Mouse (Mus musculus) intestine, embryonic 14.5 days (tissue): ENCODE measurements around the gene Agbl1. TPM values are rescaled to one million over a fixed set of nuclear protein-coding genes. Genes with fewer than 3 reads are reported as not detected.
"Not testable (repeated sequence)": the region's sequence is repeated elsewhere in the genome, so short reads cannot be mapped to it uniquely, and the experiment has no call there.

ENCODE experiments used
- ATAC-seq: fragments of 200-750 bp; cut with Nextera tagmentation; replicated peaks from 2 replicates; pipeline ENCODE4 v1.8.0; 2017; ENCODE audit warnings: low read depth, moderate number of reproducible peaks, moderate TSS enrichment, moderate library complexity; ENCODE audit not compliant: low FRiP score, low TSS enrichment
- DNase-seq: peaks from one replicate; pipeline ENCODE4 v3.0.0-alpha.2; 2018; ENCODE audit warnings: low spot score
- H3K27ac ChIP-seq: fragments of 300-500 bp; sonication (generic); 2 replicates; pipeline ENCODE4 v1.5.1; 2014; ENCODE audit warnings: low read depth, mild to moderate bottlenecking, control low read depth
- H3K27me3 ChIP-seq: fragments of 300-500 bp; sonication (generic); replicated peaks from 2 replicates; pipeline ENCODE4 v1.6.1; 2014; ENCODE audit warnings: low read length, control low read depth; ENCODE audit not compliant: control insufficient read depth, insufficient read depth
- H3K36me3 ChIP-seq: fragments of 300-500 bp; sonication (generic); 2 replicates; pipeline ENCODE4 v1.6.1; 2014; ENCODE audit warnings: low read length, control low read depth; ENCODE audit not compliant: control insufficient read depth, insufficient read depth
- H3K4me1 ChIP-seq: fragments of 300-500 bp; sonication (generic); replicated peaks from 2 replicates; pipeline ENCODE4 v1.6.1; 2014; ENCODE audit warnings: low read length, control low read depth, mixed read lengths; ENCODE audit not compliant: control insufficient read depth, insufficient read depth
- H3K4me2 ChIP-seq: fragments of 300-500 bp; sonication (generic); 2 replicates; pipeline ENCODE4 v1.6.1; 2014; ENCODE audit warnings: low read length
- H3K4me3 ChIP-seq: fragments of 300-500 bp; sonication (generic); 2 replicates; pipeline ENCODE4 v1.5.1; 2014; ENCODE audit warnings: low read depth, low read length, control low read depth, mixed read lengths
- H3K9ac ChIP-seq: fragments of 300-500 bp; sonication (generic); 2 replicates; pipeline ENCODE4 v1.6.1; 2014; ENCODE audit warnings: mild to moderate bottlenecking, low read length
- H3K9me3 ChIP-seq: fragments of 300-500 bp; sonication (generic); 2 replicates; pipeline ENCODE4 v1.6.1; 2016; ENCODE audit warnings: low read length, control low read depth; ENCODE audit not compliant: control insufficient read depth
- WGBS: fragments of 180-500 bp; shearing (Covaris S2); extraction: QIAGEN DNeasy Blood & Tissue Kit; methylation state at CpG from one replicate; pipeline ENCODE4 v1.1.7; 2014; 5-methylcytosine and 5-hydroxymethylcytosine counted together
- polyA plus RNA-seq: library from polyadenylated mRNA; unstranded; fragments of >200 nt; fragmentation: Nextera tagmentation; extraction: Ambion mirVana; gene quantifications from 2 replicates; pipeline ENCODE4 v1.2.1, GENCODE M21; 2014

The Agbl1 gene
- polyA plus RNA-seq, 1 experiment from 2014 or later: not detected

DNA sequence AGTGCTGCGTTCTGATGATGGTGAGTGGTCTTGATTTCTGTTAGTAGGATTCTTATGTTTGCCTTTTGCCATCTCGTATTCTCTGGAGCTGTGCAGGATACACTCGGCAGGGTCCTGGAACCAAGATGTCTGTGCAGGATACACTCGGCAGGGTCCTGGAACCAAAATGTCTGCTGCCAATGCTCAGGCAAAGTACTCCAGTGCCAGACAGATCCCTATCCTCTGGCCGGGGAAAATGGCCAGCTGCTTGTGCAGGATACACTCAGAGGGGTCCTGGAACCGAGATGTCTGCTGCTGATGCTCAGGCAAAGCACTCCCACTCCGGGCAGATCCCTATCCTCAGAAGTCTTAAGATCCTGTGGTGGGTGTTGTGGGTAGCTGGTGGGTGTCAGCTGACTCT is 502.5 kb downstream of the Agbl1 start:
- WGBS: 87% methylated on average over 7 of the region's 7 CpGs
- H3K36me3 ChIP-seq: not testable (repeated sequence)

DNA sequence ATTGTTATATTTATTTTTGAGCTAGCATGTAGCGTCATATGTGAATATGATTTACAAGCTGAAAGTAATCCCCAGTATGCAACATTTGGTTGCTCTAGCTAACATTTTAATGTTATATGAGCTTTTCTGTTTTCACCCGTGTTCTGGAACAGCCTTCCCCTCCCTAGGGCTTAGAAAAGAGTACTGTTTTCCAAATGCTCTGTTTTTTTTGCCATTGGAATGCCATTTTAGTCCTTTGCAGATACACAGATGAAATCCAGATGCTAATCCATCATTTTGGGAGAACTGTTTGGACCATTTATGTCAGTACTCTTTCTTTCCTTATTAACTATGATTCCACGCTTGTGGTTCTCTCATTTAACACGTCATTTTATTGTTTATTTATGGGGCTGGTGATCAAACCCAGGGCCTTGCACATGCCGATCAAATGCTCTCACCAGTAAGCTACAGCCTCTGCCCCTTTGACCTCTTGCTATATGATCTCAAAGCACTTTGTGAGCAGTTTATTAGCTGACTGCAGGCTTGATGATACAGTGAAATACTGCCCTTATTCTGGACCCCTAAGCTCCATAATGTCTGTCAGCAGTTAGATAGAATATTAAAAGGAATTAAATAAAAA is 547.7 kb downstream of the Agbl1 start:
- no peak for DNase-seq
- Histone ChIP-seq H3K9ac (no peak overlapping the region), H3K4me1 (peaks cover 4% of the 10 kb centered on the region; the same call in 1 of the 2 replicates), H3K9me3 (no peaks in the 10 kb centered on the region), H3K4me2 (no peak overlapping the region), H3K27ac (no peak overlapping the region), H3K4me3 (no peak overlapping the region), H3K27me3 (no peaks in the 10 kb centered on the region), H3K36me3 (no peaks in the 10 kb centered on the region)
- 18% methylated on average over 5 of the region's 5 CpGs for WGBS
- ATAC-seq: no peak

More for the DNA sequence above, 502.5 kb downstream of the Agbl1 start:
- H3K4me2 ChIP-seq, H3K4me1 ChIP-seq, H3K27me3 ChIP-seq, ATAC-seq, DNase-seq, H3K9me3 ChIP-seq, H3K4me3 ChIP-seq, H3K27ac ChIP-seq, H3K9ac ChIP-seq: not testable (repeated sequence)

DNA sequence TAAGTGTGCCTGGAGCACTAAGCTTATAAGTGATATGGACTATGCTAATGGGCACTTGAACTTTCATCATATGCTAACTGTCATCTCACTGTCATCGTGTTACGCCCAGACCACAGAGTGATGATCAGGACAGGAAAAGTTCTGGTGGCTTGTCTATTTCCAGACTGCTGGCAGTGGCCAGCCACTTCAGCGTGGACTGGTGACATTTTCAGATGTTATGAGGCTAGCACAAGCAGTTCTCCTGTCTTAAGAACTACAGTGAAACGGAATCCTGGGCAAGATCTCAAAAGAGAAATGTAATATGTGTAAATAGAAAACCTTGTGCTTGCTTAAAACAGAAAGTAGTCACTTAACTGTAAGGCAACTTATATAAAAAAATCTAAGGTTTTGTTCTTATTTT is 550.8 kb downstream of the Agbl1 start:
- ATAC-seq: no peak
- Histone ChIP-seq H3K4me2 (no peak overlapping the region), H3K9me3 (no peaks in the 10 kb centered on the region), H3K4me1 (peaks cover 4% of the 10 kb centered on the region; the same call in 1 of the 2 replicates), H3K27me3 (no peaks in the 10 kb centered on the region), H3K9ac (no peak overlapping the region), H3K27ac (no peak overlapping the region), H3K4me3 (no peak overlapping the region), H3K36me3 (no peaks in the 10 kb centered on the region)
- WGBS: 76% methylated on average over 4 of the region's 4 CpGs
- no peak for DNase-seq

DNA sequence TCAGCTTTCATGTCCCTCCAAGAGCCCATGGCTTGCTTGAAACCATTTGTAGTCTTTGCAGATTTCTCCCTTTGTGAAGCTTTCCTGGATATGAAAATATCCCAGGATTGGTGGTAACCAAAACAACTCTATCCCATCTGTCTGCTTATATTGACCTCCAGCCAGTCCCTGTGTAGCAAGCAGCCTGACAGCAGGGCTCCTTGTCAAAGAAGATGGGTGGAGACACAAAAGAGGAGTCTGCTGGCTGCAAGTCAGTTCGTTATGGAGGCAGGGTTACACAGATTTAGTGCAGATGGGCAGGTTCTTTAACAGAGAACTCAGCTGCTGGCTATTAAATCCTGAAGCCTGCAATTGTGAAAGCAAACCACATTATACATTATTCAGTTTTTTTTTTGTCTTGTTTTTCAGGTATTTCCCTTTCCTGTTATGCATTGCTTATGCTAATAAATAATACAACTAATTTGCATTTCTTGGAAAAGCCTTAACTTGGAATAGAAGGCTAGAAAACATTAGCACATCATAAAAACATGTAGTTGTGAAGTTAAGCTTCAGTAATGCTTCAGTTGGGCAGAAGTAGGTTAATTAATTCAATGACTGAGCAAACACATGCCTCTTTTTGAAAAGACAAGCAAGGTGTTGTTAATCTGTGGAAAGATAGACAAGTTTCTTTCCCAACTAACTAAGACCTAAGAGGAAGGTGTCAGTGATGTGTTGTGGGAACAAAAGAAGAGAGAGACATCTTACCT is 559.0 kb downstream of the Agbl1 start:
- Histone ChIP-seq H3K27me3 (no peaks in the 10 kb centered on the region), H3K4me2 (no peak overlapping the region), H3K27ac (no peak overlapping the region), H3K4me1 (no peaks in the 10 kb centered on the region), H3K4me3 (no peak overlapping the region), H3K36me3 (no peaks in the 10 kb centered on the region), H3K9ac (no peak overlapping the region), H3K9me3 (no peaks in the 10 kb centered on the region)
- no peak for DNase-seq
- no peak for ATAC-seq
- WGBS: 9% methylated on average over 1 of the region's 1 CpGs

DNA sequence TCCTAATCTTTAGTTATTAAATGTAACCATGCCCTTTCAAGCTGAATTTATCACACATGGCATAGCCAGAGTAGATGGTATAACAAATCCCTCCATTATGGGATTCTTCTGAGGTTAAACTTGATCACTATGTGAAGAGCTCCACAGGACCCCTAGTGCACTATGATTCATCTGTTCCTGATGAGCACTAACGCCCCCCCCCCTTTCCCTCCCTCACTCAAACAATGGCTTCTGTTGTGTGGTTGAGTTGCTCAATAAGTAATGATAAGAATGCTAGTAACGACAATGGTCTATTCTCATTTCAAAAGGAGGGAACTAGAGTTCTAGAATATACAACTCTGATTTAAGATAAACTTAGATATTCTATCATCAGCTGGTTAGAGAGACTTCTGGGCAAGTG is 560.4 kb downstream of the Agbl1 start:
- no peak overlapping the region for H3K4me2 ChIP-seq
- H3K4me3 ChIP-seq: no peak overlapping the region
- no peaks in the 10 kb centered on the region for H3K4me1 ChIP-seq
- H3K9me3 ChIP-seq: no peaks in the 10 kb centered on the region
- no peak overlapping the region for H3K27ac ChIP-seq
- H3K9ac ChIP-seq: no peak overlapping the region
- no peaks in the 10 kb centered on the region for H3K36me3 ChIP-seq
- no peak for ATAC-seq
- WGBS: 69% methylated on average over 2 of the region's 2 CpGs
- DNase-seq: no peak
- no peaks in the 10 kb centered on the region for H3K27me3 ChIP-seq

DNA sequence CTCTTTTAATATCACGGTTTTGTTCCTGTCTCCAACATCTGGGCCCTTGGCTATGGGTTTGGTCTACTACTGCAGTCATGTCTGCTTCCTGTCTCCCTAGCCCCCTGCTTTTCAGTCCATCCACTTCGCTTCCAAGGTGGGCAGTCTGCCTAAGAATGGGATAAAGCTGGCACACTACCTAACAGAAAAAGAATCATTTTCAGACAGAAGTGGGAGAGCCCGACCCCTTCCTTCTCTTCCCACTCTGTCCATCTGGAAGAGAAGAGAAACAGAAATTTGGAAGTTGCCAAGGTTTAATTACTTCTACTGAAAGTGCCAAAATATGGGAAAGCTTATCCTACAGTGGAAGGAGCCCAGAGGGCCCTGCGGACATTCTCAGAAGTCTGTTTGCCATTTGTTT is 561.6 kb downstream of the Agbl1 start:
- H3K27me3 ChIP-seq: no peaks in the 10 kb centered on the region
- ATAC-seq: no peak
- H3K27ac ChIP-seq: no peak overlapping the region
- no peaks in the 10 kb centered on the region for H3K4me1 ChIP-seq
- 87% methylated on average over 4 of the region's 4 CpGs for WGBS
- H3K9ac ChIP-seq: no peak overlapping the region
- DNase-seq: no peak
- no peak overlapping the region for H3K4me3 ChIP-seq
- no peak overlapping the region for H3K4me2 ChIP-seq
- no peaks in the 10 kb centered on the region for H3K9me3 ChIP-seq
- H3K36me3 ChIP-seq: no peaks in the 10 kb centered on the region

DNA sequence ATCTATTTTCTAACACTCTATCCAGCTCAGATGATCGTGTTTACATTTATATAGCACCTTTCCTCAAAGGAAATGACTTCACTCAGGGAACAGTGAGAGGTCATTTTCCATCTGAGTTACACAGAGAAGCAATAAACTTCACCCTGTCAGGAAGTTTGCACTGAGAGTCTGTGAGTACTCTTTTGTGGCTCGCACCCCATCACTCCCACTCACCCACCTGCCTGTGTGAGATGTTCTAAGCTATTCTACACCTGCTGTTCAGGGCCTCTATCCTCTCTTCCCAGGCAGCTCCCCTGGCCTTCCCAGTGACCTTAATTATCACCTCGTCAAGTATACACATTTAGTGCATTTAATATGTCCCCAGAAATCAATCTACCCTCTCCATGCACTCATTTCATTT is 580.3 kb downstream of the Agbl1 start:
- H3K4me1 ChIP-seq: no peaks in the 10 kb centered on the region
- ATAC-seq (no peak), DNase-seq (no peak)

DNA sequence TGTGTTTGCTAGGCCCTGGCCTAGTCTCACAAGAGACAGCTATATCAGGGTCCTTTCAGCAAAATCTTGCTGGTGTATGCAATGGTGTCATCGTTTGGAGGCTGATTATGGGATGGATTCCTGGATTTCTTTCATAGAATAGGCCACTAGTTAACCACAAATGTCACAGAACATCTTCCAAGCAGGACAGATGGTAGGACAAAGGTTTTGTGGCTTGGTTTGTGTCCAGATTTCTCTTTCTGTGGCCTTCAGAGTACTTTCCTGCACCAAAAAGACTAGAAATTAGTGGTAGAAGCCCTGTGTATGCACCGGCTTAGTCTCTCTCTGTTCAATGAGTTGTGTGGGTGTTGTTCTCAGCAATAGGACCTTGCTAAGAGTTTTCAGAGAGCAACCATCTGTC is 590.9 kb downstream of the Agbl1 start:
- no peak overlapping the region for H3K4me3 ChIP-seq
- H3K9ac ChIP-seq: no peak overlapping the region
- no peak overlapping the region for H3K4me2 ChIP-seq
- 68% methylated on average over 2 of the region's 2 CpGs for WGBS
- no peaks in the 10 kb centered on the region for H3K4me1 ChIP-seq
- no peak for ATAC-seq
- H3K27me3 ChIP-seq: no peaks in the 10 kb centered on the region
- no peaks in the 10 kb centered on the region for H3K36me3 ChIP-seq
- H3K27ac ChIP-seq: no peak overlapping the region
- no peak for DNase-seq
- no peaks in the 10 kb centered on the region for H3K9me3 ChIP-seq

More for the DNA sequence above, 580.3 kb downstream of the Agbl1 start:
- H3K4me2 ChIP-seq: no peak overlapping the region
- no peak overlapping the region for H3K27ac ChIP-seq
- H3K36me3 ChIP-seq: no peaks in the 10 kb centered on the region
- 38% methylated on average over 3 of the region's 3 CpGs for WGBS
- H3K27me3 ChIP-seq: no peaks in the 10 kb centered on the region
- no peak overlapping the region for H3K9ac ChIP-seq
- H3K4me3 ChIP-seq: no peak overlapping the region
- H3K9me3 ChIP-seq: no peaks in the 10 kb centered on the region

DNA sequence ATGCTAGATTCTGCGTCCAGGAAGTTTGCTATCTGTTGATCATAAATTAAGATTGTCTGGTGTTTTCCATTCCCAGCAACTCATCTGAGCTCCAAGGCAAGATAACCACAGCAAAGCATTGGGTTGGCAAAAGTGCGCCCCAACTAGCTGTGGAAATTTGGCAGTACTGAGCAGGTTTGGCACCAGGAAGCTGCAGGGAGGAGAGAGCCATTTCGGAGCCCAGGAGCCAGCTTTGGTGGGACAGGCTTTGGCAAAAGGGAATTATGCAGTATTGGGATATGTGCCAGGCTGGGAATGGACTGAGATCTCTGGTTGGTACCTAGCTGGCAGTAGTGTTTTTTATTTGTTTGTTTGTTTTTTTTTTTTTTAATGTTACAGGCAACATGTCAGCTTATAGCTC is 612.5 kb downstream of the Agbl1 start:
- no peaks in the 10 kb centered on the region for H3K36me3 ChIP-seq
- H3K4me1 ChIP-seq: no peaks in the 10 kb centered on the region
- DNase-seq (no peak), ATAC-seq (no peak)
- H3K27me3 ChIP-seq: no peaks in the 10 kb centered on the region
- no peak overlapping the region for H3K4me3 ChIP-seq
- H3K9ac ChIP-seq: no peak overlapping the region
- no peak overlapping the region for H3K27ac ChIP-seq
- WGBS: 80% methylated on average over 3 of the region's 3 CpGs
- H3K4me2 ChIP-seq: no peak overlapping the region
- no peaks in the 10 kb centered on the region for H3K9me3 ChIP-seq
